Mouse (Mus musculus): Measurements from ENCODE around the gene Acad9. TPM values are rescaled to one million over a fixed set of nuclear protein-coding genes. Genes with fewer than 3 reads are reported as not detected.

Acad9 gene
- polyA plus RNA-seq, 1 experiment from 2014 or later: 103 TPM

DNA sequence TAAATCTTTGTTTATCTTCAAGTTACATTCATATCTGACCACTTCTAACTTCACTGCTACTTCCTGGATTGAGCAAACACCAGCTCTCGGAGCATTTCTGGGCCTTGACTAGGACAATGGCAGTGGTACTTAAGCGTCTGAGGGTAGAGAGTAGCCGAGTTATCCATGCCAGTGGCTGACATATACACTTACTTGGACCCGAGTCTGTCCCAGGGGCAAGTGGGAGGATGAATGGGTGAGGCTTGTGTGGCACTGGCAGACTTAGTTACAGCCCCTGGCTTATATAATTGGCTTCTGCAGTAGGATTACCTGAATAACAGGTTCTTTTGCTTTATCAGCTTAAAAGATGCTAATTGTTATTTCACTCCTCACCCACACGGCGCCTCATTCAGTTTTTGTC lies 2.0 kb downstream of the Acad9 start:
- H3K27me3 ChIP-seq: no peaks in the 10 kb centered on the region
- H3K9me3 ChIP-seq (replicated peaks): no peaks in the 10 kb centered on the region
- no peak overlapping the region for H3K9ac ChIP-seq
- peak overlapping the region; percentile 9; the same call in 1 of the 2 replicates for H3K4me3 ChIP-seq (replicated peaks)
- ATAC-seq (ENCODE audit: insufficient number of reproducible peaks, low FRiP score, low TSS enrichment, low read depth): no peak
- 74% methylated on average over 6 of the region's 6 CpGs for WGBS
- no peak overlapping the region for H3K4me2 ChIP-seq (replicated peaks)
- H3K36me3 ChIP-seq: peaks cover 12% of the 10 kb centered on the region; the same call in 1 of the 2 replicates
- H3K27ac ChIP-seq (replicated peaks): no peak overlapping the region
- peaks cover 14% of the 10 kb centered on the region for H3K4me1 ChIP-seq

DNA sequence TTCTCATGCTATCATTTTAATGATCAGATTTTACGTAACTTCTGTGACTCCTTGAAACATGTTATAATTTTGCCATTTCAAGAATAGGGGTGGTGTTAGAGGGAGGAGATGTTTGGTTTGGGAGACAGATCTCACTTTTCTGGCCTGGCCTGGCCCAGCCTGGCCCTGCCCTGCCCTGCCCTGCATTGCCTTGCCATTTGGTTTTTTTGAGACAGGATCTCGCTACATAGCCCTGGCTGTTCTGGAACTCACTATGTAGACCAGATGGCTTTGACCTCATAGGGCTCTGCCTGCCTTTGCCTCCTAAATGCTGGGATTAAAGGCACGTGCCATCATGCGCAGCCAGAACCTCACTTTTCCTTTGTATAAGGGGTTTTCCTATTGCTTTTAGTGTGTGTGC lies 4.7 kb downstream of the Acad9 start:
- 90% methylated on average over 4 of the region's 4 CpGs for WGBS
- no peak overlapping the region for H3K4me2 ChIP-seq (replicated peaks)
- no peak overlapping the region for H3K27ac ChIP-seq (replicated peaks)
- no peaks in the 10 kb centered on the region for H3K27me3 ChIP-seq
- ATAC-seq (ENCODE audit: insufficient number of reproducible peaks, low FRiP score, low TSS enrichment, low read depth): no peak
- no peak overlapping the region for H3K4me3 ChIP-seq (replicated peaks)
- H3K36me3 ChIP-seq: peaks cover 33% of the 10 kb centered on the region
- H3K9me3 ChIP-seq (replicated peaks): no peaks in the 10 kb centered on the region
- H3K4me1 ChIP-seq: peaks cover 14% of the 10 kb centered on the region
- H3K9ac ChIP-seq: no peak overlapping the region

DNA sequence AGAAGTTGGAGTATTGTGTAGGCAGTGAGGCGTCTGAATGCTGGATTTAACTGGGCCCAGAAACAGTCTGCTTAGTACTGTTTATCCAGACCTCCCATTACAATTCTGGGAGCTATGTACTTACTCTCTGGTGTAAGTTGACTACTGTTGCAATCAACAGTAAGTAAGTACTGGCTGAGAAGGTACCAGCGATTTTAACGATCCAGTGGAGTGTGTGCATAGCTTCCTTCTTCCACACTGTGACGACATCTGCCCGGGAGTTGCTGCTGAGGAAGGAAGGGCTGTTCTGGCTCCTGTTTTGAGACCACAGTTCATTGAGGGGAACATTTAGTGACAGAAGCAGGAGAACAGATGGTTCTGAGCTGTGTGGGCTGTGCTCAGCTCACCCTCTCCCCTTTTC lies 5.3 kb downstream of the Acad9 start:
- no peak overlapping the region for H3K4me2 ChIP-seq (replicated peaks)
- no peak for ATAC-seq (ENCODE audit: insufficient number of reproducible peaks, low FRiP score, low TSS enrichment, low read depth)
- no peak overlapping the region for H3K27ac ChIP-seq (replicated peaks)
- WGBS: 92% methylated on average over 5 of the region's 5 CpGs
- no peak overlapping the region for H3K9ac ChIP-seq
- peaks cover 39% of the 10 kb centered on the region for H3K36me3 ChIP-seq
- H3K27me3 ChIP-seq: no peaks in the 10 kb centered on the region
- H3K4me1 ChIP-seq: peaks cover 14% of the 10 kb centered on the region
- H3K9me3 ChIP-seq (replicated peaks): no peaks in the 10 kb centered on the region
- H3K4me3 ChIP-seq (replicated peaks): no peak overlapping the region

DNA sequence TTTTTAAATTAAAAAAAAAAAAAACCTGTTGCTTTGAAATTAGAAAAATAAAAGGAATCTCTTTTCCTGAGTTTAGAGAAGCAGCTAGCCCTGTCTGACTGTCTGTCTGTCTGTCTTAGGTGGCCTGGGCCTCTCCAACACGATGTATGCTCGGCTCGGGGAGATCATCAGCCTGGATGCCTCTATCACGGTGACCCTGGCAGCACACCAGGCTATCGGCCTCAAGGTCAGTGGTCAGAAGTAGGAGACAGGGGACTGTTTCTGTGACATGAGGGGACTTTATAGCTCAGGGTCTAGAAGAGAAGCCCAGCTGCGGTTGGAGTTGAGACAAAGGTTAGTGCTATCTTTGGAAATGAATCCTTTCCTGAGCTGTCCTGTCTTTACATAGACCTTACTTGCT lies 8.5 kb downstream of the Acad9 start:
- Histone ChIP-seq H3K27me3 (no peaks in the 10 kb centered on the region), H3K9ac (no peak overlapping the region), H3K36me3 (peaks cover 67% of the 10 kb centered on the region), H3K4me2 (replicated peaks) (no peak overlapping the region), H3K4me1 (no peaks in the 10 kb centered on the region), H3K27ac (replicated peaks) (no peak overlapping the region), H3K4me3 (replicated peaks) (no peak overlapping the region), H3K9me3 (replicated peaks) (no peaks in the 10 kb centered on the region)
- no peak for ATAC-seq (ENCODE audit: insufficient number of reproducible peaks, low FRiP score, low TSS enrichment, low read depth)
- WGBS: 89% methylated on average over 6 of the region's 6 CpGs

DNA sequence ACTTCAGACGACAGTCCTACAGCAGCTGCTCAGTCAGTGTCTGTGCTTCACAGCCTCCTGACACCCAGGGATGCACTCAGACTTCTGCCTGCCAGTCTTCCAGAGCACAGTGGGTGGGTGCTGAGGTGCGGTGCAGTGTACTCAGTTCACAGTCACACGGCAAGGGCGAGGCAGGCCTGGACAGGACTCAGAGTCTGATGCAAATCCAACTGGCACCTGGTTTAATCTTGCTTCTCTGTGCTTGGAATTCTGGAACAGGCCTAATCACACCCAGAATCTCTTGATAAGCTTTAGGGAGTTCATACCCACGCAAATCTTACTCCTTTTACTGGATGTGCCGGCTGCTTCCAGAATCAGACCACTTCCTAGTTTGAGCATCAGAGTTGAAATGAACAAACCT lies 9.7 kb downstream of the Acad9 start:
- Histone ChIP-seq H3K36me3 (peaks cover 73% of the 10 kb centered on the region), H3K9ac (no peak overlapping the region), H3K27ac (replicated peaks) (no peak overlapping the region), H3K9me3 (replicated peaks) (no peaks in the 10 kb centered on the region), H3K4me2 (replicated peaks) (no peak overlapping the region), H3K27me3 (no peaks in the 10 kb centered on the region), H3K4me1 (no peaks in the 10 kb centered on the region), H3K4me3 (replicated peaks) (no peak overlapping the region)
- 75% methylated on average over 6 of the region's 6 CpGs for WGBS
- no peak for ATAC-seq (ENCODE audit: insufficient number of reproducible peaks, low FRiP score, low TSS enrichment, low read depth)

DNA sequence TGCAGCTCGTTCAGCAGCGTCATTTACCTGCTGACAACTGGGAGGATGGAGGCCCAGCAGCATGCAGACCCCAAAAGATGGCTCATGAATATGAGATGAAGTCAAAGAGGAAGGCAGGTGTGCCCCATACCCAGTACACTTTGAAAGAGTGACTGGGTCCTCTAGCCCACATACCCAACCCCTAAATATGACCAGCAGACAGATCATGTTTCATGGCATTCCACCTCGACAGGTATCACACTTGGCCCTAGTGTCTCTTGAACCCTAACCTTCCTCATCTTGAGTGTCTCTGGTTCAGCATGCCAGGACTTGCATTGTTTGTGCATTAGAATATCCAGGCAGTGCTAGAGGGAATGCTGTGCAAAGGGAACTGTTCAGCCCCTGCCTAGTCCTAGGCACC lies 11.6 kb downstream of the Acad9 start:
- H3K4me3 ChIP-seq (replicated peaks): no peak overlapping the region
- no peak overlapping the region for H3K4me2 ChIP-seq (replicated peaks)
- H3K4me1 ChIP-seq: no peaks in the 10 kb centered on the region
- 78% methylated on average over 3 of the region's 3 CpGs for WGBS
- no peaks in the 10 kb centered on the region for H3K27me3 ChIP-seq
- peaks cover 87% of the 10 kb centered on the region for H3K36me3 ChIP-seq
- no peak overlapping the region for H3K27ac ChIP-seq (replicated peaks)
- ATAC-seq (ENCODE audit: insufficient number of reproducible peaks, low FRiP score, low TSS enrichment, low read depth): no peak
- no peaks in the 10 kb centered on the region for H3K9me3 ChIP-seq (replicated peaks)
- no peak overlapping the region for H3K9ac ChIP-seq

DNA sequence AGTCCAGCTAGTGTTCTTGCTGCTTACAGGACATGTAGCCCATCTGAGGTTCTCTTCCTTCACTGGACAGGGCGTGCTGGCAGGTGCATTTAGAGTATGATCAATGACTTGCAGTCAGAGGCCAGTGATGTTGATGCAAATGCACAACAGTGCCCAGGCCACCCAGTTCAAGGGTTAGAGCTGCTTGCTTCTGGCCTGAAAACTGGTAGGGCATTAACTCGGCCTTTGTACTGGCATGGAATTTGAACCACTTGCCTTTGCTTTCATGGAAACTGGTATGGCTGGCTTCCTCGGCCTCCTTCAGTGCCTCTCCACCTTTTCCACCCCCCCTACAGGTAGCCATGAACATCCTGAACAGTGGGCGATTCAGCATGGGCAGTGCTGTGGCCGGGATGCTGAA lies 14.1 kb downstream of the Acad9 start:
- Histone ChIP-seq H3K36me3 (peaks cover 92% of the 10 kb centered on the region), H3K9me3 (replicated peaks) (no peaks in the 10 kb centered on the region), H3K27me3 (no peaks in the 10 kb centered on the region), H3K4me3 (replicated peaks) (no peak overlapping the region), H3K27ac (replicated peaks) (no peak overlapping the region), H3K4me2 (replicated peaks) (no peak overlapping the region), H3K9ac (no peak overlapping the region), H3K4me1 (no peaks in the 10 kb centered on the region)
- 90% methylated on average over 5 of the region's 5 CpGs for WGBS
- ATAC-seq (ENCODE audit: insufficient number of reproducible peaks, low FRiP score, low TSS enrichment, low read depth): no peak

DNA sequence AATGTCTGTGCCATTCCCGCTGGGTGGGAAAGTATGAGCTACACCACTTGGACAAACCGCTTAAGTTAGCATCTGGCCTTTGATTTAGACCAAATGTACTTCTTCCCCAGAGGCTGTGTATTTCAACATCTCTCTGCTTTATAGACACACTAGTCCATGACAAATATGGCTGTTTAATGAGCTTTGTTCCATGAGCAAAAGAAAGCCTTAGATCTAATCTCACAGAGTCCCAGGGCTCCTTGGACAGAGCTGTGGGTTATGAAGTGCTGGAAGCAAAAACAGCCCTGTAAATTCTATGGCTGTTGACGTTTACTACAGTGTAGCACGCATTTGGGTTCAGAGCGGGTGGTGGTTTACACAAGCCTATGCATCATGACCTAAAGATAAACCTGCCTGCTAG lies 15.0 kb downstream of the Acad9 start:
- Histone ChIP-seq H3K4me2 (replicated peaks) (no peak overlapping the region), H3K9me3 (replicated peaks) (no peaks in the 10 kb centered on the region), H3K36me3 (peaks cover 92% of the 10 kb centered on the region), H3K27ac (replicated peaks) (no peak overlapping the region), H3K9ac (no peak overlapping the region), H3K4me3 (replicated peaks) (no peak overlapping the region), H3K4me1 (no peaks in the 10 kb centered on the region), H3K27me3 (no peaks in the 10 kb centered on the region)
- WGBS: 86% methylated on average over 5 of the region's 5 CpGs
- no peak for ATAC-seq (ENCODE audit: insufficient number of reproducible peaks, low FRiP score, low TSS enrichment, low read depth)

DNA sequence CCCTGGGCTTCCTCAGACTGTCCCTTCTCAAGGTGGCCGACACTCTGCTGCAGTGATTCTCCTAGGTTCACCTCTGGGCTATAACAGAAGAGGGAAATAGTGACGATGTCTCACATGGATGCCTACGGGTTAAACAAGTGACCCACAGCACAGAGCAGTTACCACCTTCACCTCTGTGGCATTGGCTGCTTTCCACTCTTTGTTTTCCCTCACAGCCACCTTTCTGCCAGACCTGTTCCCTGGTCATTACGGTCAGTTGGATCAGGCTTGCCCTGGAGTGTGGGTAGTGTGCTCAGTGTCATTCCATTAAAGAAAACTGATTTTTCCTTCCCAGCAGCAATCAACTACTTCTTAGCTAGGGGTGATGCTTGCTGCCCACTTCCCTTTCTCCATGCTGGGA lies 17.1 kb downstream of the Acad9 start:
- Histone ChIP-seq H3K4me1 (no peaks in the 10 kb centered on the region), H3K9ac (no peak overlapping the region), H3K27ac (replicated peaks) (no peak overlapping the region), H3K9me3 (replicated peaks) (no peaks in the 10 kb centered on the region), H3K36me3 (peaks cover 92% of the 10 kb centered on the region), H3K27me3 (no peaks in the 10 kb centered on the region), H3K4me3 (replicated peaks) (no peak overlapping the region), H3K4me2 (replicated peaks) (no peak overlapping the region)
- ATAC-seq (ENCODE audit: insufficient number of reproducible peaks, low FRiP score, low TSS enrichment, low read depth): no peak
- 95% methylated on average over 4 of the region's 4 CpGs for WGBS

DNA sequence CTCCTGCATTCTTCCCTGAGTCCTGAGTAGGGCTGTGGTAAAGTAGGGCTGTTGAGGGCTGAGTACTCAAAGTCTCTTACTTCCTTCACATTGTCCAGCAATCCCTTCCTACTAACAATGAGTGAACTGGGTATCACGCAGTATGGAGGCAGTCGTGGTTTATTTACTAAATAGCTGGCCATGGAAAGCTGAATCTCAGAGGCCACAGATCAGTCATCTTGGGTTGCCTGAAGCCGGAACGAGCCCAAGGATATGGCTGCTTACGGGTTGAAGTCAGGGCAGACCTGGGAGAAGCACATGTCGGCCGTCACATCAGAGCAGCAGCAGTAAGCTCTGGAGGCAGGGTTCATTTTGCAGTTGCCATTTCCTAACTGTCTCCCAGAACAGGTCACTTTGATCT lies 17.6 kb downstream of the Acad9 start:
- Histone ChIP-seq H3K36me3 (peaks cover 92% of the 10 kb centered on the region), H3K27me3 (no peaks in the 10 kb centered on the region), H3K27ac (replicated peaks) (no peak overlapping the region), H3K9me3 (replicated peaks) (no peaks in the 10 kb centered on the region), H3K4me1 (no peaks in the 10 kb centered on the region), H3K9ac (no peak overlapping the region), H3K4me2 (replicated peaks) (no peak overlapping the region), H3K4me3 (replicated peaks) (no peak overlapping the region)
- ATAC-seq (ENCODE audit: insufficient number of reproducible peaks, low FRiP score, low TSS enrichment, low read depth): no peak
- WGBS: 89% methylated on average over 7 of the region's 7 CpGs

DNA sequence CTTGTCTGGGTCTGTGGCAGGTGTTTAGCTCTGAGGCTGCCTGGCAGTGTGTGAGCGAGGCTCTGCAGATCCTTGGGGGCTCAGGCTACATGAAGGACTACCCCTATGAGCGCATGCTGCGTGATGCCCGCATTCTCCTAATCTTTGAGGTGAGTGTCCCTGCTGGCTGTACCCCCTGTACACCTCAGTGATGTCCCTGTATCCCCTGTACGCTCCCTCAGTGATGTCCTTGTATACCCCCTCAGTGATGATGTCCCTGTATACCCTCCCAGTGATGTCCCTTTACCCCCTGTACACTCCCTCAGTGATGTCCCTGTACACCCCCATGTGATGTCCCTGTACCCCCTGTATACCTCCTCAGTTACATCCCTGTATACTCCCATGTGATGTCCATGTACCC lies 19.6 kb downstream of the Acad9 start:
- WGBS: 92% methylated on average over 5 of the region's 5 CpGs
- ATAC-seq (ENCODE audit: insufficient number of reproducible peaks, low FRiP score, low TSS enrichment, low read depth): no peak
- H3K27me3 ChIP-seq: no peaks in the 10 kb centered on the region
- H3K27ac ChIP-seq (replicated peaks): no peak overlapping the region
- no peak overlapping the region for H3K4me2 ChIP-seq (replicated peaks)
- no peaks in the 10 kb centered on the region for H3K9me3 ChIP-seq (replicated peaks)
- H3K36me3 ChIP-seq: peaks cover 94% of the 10 kb centered on the region
- no peak overlapping the region for H3K4me3 ChIP-seq (replicated peaks)
- no peaks in the 10 kb centered on the region for H3K4me1 ChIP-seq
- H3K9ac ChIP-seq: no peak overlapping the region

DNA sequence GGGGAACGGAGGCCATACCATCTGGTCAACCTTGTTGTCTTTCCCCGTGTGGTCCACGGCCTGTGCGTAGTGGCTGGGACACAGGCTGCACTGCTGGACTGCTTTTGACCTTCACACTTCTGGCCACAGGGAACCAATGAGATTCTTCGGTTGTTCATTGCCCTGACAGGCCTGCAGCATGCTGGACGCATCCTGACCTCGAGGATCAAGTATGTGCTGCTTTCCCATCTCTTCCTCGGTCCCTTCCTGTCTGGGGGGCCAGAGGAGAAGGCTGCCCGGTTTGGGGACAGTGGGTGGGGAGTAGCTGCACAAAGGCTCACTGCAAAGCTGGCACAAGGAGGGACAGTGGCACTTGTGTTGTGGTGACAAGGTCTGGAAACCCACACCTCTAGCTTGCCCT lies 21.8 kb downstream of the Acad9 start:
- WGBS: 95% methylated on average over 9 of the region's 9 CpGs

More for the DNA sequence above, 21.8 kb downstream of the Acad9 start:
- Histone ChIP-seq H3K27me3 (no peaks in the 10 kb centered on the region), H3K9ac (no peak overlapping the region), H3K36me3 (peaks cover 84% of the 10 kb centered on the region), H3K4me2 (replicated peaks) (no peak overlapping the region), H3K4me3 (replicated peaks) (no peak overlapping the region), H3K4me1 (no peaks in the 10 kb centered on the region), H3K27ac (replicated peaks) (no peak overlapping the region), H3K9me3 (replicated peaks) (no peaks in the 10 kb centered on the region)
- no peak for ATAC-seq (ENCODE audit: insufficient number of reproducible peaks, low FRiP score, low TSS enrichment, low read depth)
